Mouse (Mus musculus) embryonic fibroblast, embryonic 13.5 days (primary cell): ENCODE results near the gene Olfr763.

Source experiments
- CTCF ChIP-seq: IDR thresholded peaks from 2 replicates; pipeline ENCODE4 v1.5.1; 2011; ENCODE audit warnings: mild to moderate bottlenecking, control low read depth, low read length, moderate library complexity, borderline replicate concordance; ENCODE audit not compliant: insufficient read depth
- POLR2A ChIP-seq: IDR thresholded peaks from 2 replicates; pipeline ENCODE4 v1.6.1; 2011; ENCODE audit warnings: low read depth, mild to moderate bottlenecking, control low read depth, low read length, moderate library complexity

DNA sequence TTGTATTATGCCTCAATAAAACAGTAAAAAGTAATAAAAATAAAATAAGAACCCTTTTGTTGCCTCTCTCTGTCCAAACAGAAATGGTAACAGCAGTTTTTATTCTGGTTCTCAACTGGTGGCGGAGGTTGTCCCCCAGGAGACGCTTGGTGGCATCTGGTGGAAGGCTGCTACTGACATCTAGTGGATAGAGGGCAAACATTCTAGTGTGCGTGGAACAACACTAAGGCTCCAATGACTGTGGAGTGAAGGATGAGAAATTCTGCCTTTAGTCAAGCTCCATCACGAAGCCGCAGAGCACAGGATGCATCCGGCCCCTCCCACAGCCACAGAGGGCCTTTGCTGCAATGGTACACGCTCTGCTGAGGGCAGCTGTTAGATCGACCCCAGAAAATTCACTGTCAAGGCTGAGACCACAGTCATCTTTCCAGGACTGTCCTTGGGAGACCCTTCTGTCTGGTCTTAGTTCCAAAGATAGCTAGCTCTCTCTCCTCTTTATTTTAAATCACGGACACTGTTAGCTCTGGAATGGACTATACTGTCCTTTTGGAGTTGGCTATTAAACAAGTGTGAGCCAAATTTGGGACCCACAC is 33.0 kb upstream of the Olfr763 start:
- TF ChIP-seq POLR2A = no peak
- peak; percentile 75; the same call in 1 of the 2 replicates for TF ChIP-seq CTCF
